Comparison of ENCODE assay signal across 8 mouse cellular contexts in genomic region chrX:159708076-159708830, GRCm38 (mm10).
DNase-seq lines count a peak whose midpoint lies in the region; ATAC-seq and TF ChIP-seq lines count a peak whose summit lies in the region.

No protein-coding gene starts in this region.

- no peak for TF ChIP-seq POLR2A in kidney, adult 2 months (IDR thresholded peaks at IDR 0.05; ENCODE audit: low read depth, low read length)

- peak; percentile 68; the same call in 1 of the 2 replicates for ATAC-seq in kidney, embryonic 14.5 days (ENCODE audit: low FRiP score, low TSS enrichment)
- ATAC-seq in hematopoietic stem cell, adult 5-6 weeks (replicated peaks in 1 of 2; ENCODE audit: insufficient read depth in 1 of 2, low FRiP score in 2 of 2, low TSS enrichment in 1 of 2, low read depth in 1 of 2, poor library complexity in 2 of 2, severe bottlenecking in 2 of 2): peak; percentile 66 to 67
- ATAC-seq in neural tube, embryonic 13.5 days (ENCODE audit: low read depth): no peak
- ATAC-seq in frontal cortex, adult (ENCODE audit: low TSS enrichment): no peak

- 45% methylated on average over 8 of the region's 8 CpGs for WGBS in kidney, embryonic 14.5 days
- 28% methylated on average over 8 of the region's 8 CpGs for WGBS in kidney, adult 2 months
- WGBS in neural tube, embryonic 13.5 days: 28% methylated on average over 8 of the region's 8 CpGs

- H3K36me3 ChIP-seq in kidney, embryonic 14.5 days (ENCODE audit: control insufficient read depth, insufficient read depth, low read length): no peaks in the 10 kb centered on the region
- H3K36me3 ChIP-seq in kidney, adult 2 months (ENCODE audit: control insufficient read depth, insufficient read depth, low read length): no peaks in the 10 kb centered on the region
- H3K36me3 ChIP-seq in neural tube, embryonic 13.5 days: no peaks in the 10 kb centered on the region

- no peak overlapping the region for H3K4me3 ChIP-seq in kidney, embryonic 14.5 days (ENCODE audit: low read length)
- no peak overlapping the region for H3K4me3 ChIP-seq in kidney, adult 2 months (ENCODE audit: insufficient read depth, low read depth, low read length)
- H3K4me3 ChIP-seq in neural tube, embryonic 13.5 days: no peak overlapping the region

- H3K4me1 ChIP-seq in kidney, embryonic 14.5 days (ENCODE audit: control insufficient read depth, insufficient read depth, low read length): 0 out of 2 replicates have a peak, but pooled peaks cover 6% of the 10 kb centered on the region
- no peaks in the 10 kb centered on the region for H3K4me1 ChIP-seq in kidney, adult 2 months (ENCODE audit: control insufficient read depth, insufficient read depth, low read length)
- H3K4me1 ChIP-seq in neural tube, embryonic 13.5 days (replicated peaks): peaks cover 12% of the 10 kb centered on the region

- no peak for TF ChIP-seq CTCF in kidney, adult 2 months (conservative IDR thresholded peaks at IDR 0.05; ENCODE audit: insufficient read depth, insufficient read length, low read depth, low read length)

- no peaks in the 10 kb centered on the region for H3K9me3 ChIP-seq in kidney, embryonic 14.5 days (ENCODE audit: control insufficient read depth, low read length)
- no peaks in the 10 kb centered on the region for H3K9me3 ChIP-seq in neural tube, embryonic 13.5 days

- H3K4me2 ChIP-seq in kidney, embryonic 14.5 days (replicated peaks; ENCODE audit: low read depth, low read length): no peak overlapping the region; the same call in 1 of the 2 replicates
- H3K4me2 ChIP-seq in neural tube, embryonic 13.5 days: no peak overlapping the region

- intact Hi-C loops in left cerebral cortex, postnatal 25 days (cut with DNase I): no loop called here

- no peaks in the 10 kb centered on the region for H3K27me3 ChIP-seq in kidney, embryonic 14.5 days (ENCODE audit: control insufficient read depth, insufficient read depth, low read length)
- H3K27me3 ChIP-seq in kidney, adult 2 months (replicated peaks; ENCODE audit: control insufficient read depth, insufficient read depth, low read length): no peaks in the 10 kb centered on the region
- H3K27me3 ChIP-seq in neural tube, embryonic 13.5 days: peaks cover 31% of the 10 kb centered on the region

- no peak for DNase-seq in kidney, adult 2 months
- DNase-seq in R1 (ENCODE audit: low read depth, low spot score): peak; percentile 30
- no peak for DNase-seq in layer of hippocampus, postnatal 25 days (ENCODE audit: extremely low spot score in 1 of 2, low spot score in 1 of 2)
- no peak for DNase-seq in left cerebral cortex, postnatal 25 days (ENCODE audit: low spot score in 2 of 2)

- H3K9ac ChIP-seq in kidney, embryonic 14.5 days (ENCODE audit: low read depth, low read length): no peak overlapping the region; the same call in 1 of the 2 replicates
- no peak overlapping the region for H3K9ac ChIP-seq in neural tube, embryonic 13.5 days

- H3K27ac ChIP-seq in kidney, embryonic 14.5 days (ENCODE audit: low read depth, low read length): peak overlapping the region; percentile 67; the same call in 1 of the 2 replicates
- H3K27ac ChIP-seq in kidney, adult 2 months (ENCODE audit: insufficient read depth, low read depth, low read length): no peak overlapping the region
- H3K27ac ChIP-seq in neural tube, embryonic 13.5 days (replicated peaks): peak overlapping the region; percentile 64

Comparison
In these comparisons a context has a peak if more than half of its experiments do, and no peak if none do; other contexts are left out.
1. ATAC-seq: peak in kidney, embryonic 14.5 days (single experiment) and hematopoietic stem cell, adult 5-6 weeks (2 of 2); none in neural tube, embryonic 13.5 days (single experiment) and frontal cortex, adult (single experiment).